Mouse (Mus musculus) forebrain, embryonic 14.5 days (tissue): ENCODE data around the gene Polg. TPM values are rescaled to one million over a fixed set of nuclear protein-coding genes. Genes with fewer than 3 reads are reported as not detected.

Experiments
- ATAC-seq: fragments of 200-750 bp; cut with Nextera tagmentation; 2 replicates; pipeline ENCODE4 v1.8.0; 2017; ENCODE audit warnings: mild to moderate bottlenecking, moderate library complexity
- DNase-seq: peaks from one replicate; pipeline ENCODE4 v3.0.0-alpha.2; 2015; ENCODE audit warnings: low spot score
- H3K27ac ChIP-seq: fragments of 300-500 bp; sonication (generic); 2 replicates; pipeline ENCODE4 v1.5.1; 2014; ENCODE audit warnings: low read depth, mild to moderate bottlenecking, control low read depth, low read length, moderate library complexity
- H3K27me3 ChIP-seq: fragments of 300-500 bp; sonication (generic); replicated peaks from 2 replicates; pipeline ENCODE4 v1.6.1; 2014; ENCODE audit warnings: low read length, control low read depth, mixed read lengths; ENCODE audit not compliant: control insufficient read depth, insufficient read depth
- H3K36me3 ChIP-seq: fragments of 300-500 bp; sonication (generic); 2 replicates; pipeline ENCODE4 v1.6.1; 2014; ENCODE audit warnings: low read length, control low read depth; ENCODE audit not compliant: control insufficient read depth, insufficient read depth
- H3K4me1 ChIP-seq: fragments of 300-500 bp; sonication (generic); 2 replicates; pipeline ENCODE4 v1.6.1; 2014; ENCODE audit warnings: antibody characterized with exemption, low read length, control low read depth; ENCODE audit not compliant: control insufficient read depth, insufficient read depth
- H3K4me2 ChIP-seq: fragments of 300-500 bp; sonication (generic); 2 replicates; pipeline ENCODE4 v1.6.1; 2014; ENCODE audit warnings: mild to moderate bottlenecking, control low read depth, low read length
- H3K4me3 ChIP-seq: fragments of 300-500 bp; sonication (generic); 2 replicates; pipeline ENCODE4 v1.5.1; 2014; ENCODE audit warnings: low read depth, low read length, control low read depth
- H3K9ac ChIP-seq: fragments of 300-500 bp; sonication (generic); 2 replicates; pipeline ENCODE4 v1.6.1; 2014; ENCODE audit warnings: mild to moderate bottlenecking, low read length, control low read depth, moderate library complexity
- H3K9me3 ChIP-seq: fragments of 300-500 bp; sonication (generic); replicated peaks from 2 replicates; pipeline ENCODE4 v1.6.1; 2016; ENCODE audit warnings: low read length, control low read depth, mixed read lengths; ENCODE audit not compliant: control insufficient read depth
- WGBS: fragments of 180-500 bp; shearing (Covaris S2); extraction: QIAGEN DNeasy Blood & Tissue Kit; methylation state at CpG from one replicate; pipeline ENCODE4 v1.1.7; 2014; 5-methylcytosine and 5-hydroxymethylcytosine counted together
- polyA plus RNA-seq: library from polyadenylated mRNA; unstranded; fragments of >200 nt; fragmentation: Nextera tagmentation; extraction: Ambion mirVana; gene quantifications from 2 replicates; pipeline ENCODE4 v1.2.1, GENCODE M21; 2014

Polg gene
- polyA plus RNA-seq, 1 experiment from 2014 or later = 20.2 TPM

- under 1% methylated on average over 22 of the region's 22 CpGs for WGBS
- peak overlapping the region; percentile 100 for H3K27ac ChIP-seq
- H3K9ac ChIP-seq = peak overlapping the region; percentile 100
- H3K27me3 ChIP-seq = no peaks in the 10 kb centered on the region
- H3K9me3 ChIP-seq = no peaks in the 10 kb centered on the region
- peaks cover 7% of the 10 kb centered on the region for H3K4me1 ChIP-seq
- peak overlapping the region; percentile 99 for H3K4me2 ChIP-seq
- H3K4me3 ChIP-seq = peak overlapping the region; percentile 99
- H3K36me3 ChIP-seq = peaks cover 73% of the 10 kb centered on the region
- DNase-seq = peak; percentile 50
- no peak for ATAC-seq
These were observed 39.2 kb upstream of the Polg start for GRCm38 (mm10) chr7:79505376-79505775.

GRCm38 (mm10) chr7:79504723-79505122, 38.6 kb upstream of the Polg start:
- no peaks in the 10 kb centered on the region for H3K27me3 ChIP-seq

GRCm38 (mm10) chr7:79503656-79504250, 37.6 kb upstream of the Polg start:
- no peaks in the 10 kb centered on the region; the same call in 1 of the 2 replicates for H3K4me1 ChIP-seq
- H3K9me3 ChIP-seq = no peaks in the 10 kb centered on the region
- ATAC-seq (no peak), DNase-seq (peak; percentile 53)
- no peaks in the 10 kb centered on the region for H3K27me3 ChIP-seq
- peak overlapping the region; percentile 100 for H3K27ac ChIP-seq
- peak overlapping the region; percentile 99 for H3K4me3 ChIP-seq
- H3K36me3 ChIP-seq = peaks cover 57% of the 10 kb centered on the region
- H3K4me2 ChIP-seq = peak overlapping the region; percentile 99
- 0% methylated on average over 5 of the region's 5 CpGs for WGBS
- peak overlapping the region; percentile 100 for H3K9ac ChIP-seq

More at GRCm38 (mm10) chr7:79504723-79505122, 38.6 kb upstream of the Polg start:
- ATAC-seq (peak; percentile 86), DNase-seq (peak; percentile 98)
- peaks cover under 1% of the 10 kb centered on the region for H3K4me1 ChIP-seq
- H3K36me3 ChIP-seq = peaks cover 67% of the 10 kb centered on the region
- peak overlapping the region; percentile 99 for H3K4me2 ChIP-seq
- H3K4me3 ChIP-seq = peak overlapping the region; percentile 99
- no peaks in the 10 kb centered on the region for H3K9me3 ChIP-seq
- H3K27ac ChIP-seq = peak overlapping the region; percentile 100
- WGBS = under 1% methylated on average over 40 of the region's 42 CpGs
- H3K9ac ChIP-seq = peak overlapping the region; percentile 100

- H3K9ac ChIP-seq = peak overlapping the region; percentile 100
- peak overlapping the region; percentile 100 for H3K27ac ChIP-seq
- peaks cover 4% of the 10 kb centered on the region for H3K4me1 ChIP-seq
- H3K4me3 ChIP-seq = peak overlapping the region; percentile 99
- no peaks in the 10 kb centered on the region for H3K9me3 ChIP-seq
- no peak for ATAC-seq
- peak; percentile 32 for DNase-seq
- H3K4me2 ChIP-seq = peak overlapping the region; percentile 99
- H3K27me3 ChIP-seq = no peaks in the 10 kb centered on the region
- peaks cover 50% of the 10 kb centered on the region for H3K36me3 ChIP-seq
- 5% methylated on average over 6 of the region's 6 CpGs for WGBS
These were observed 36.9 kb upstream of the Polg start for GRCm38 (mm10) chr7:79503103-79503455.

GRCm38 (mm10) chr7:79502152-79503102, 36.3 kb upstream of the Polg start:
- peak overlapping the region; percentile 99 for H3K4me3 ChIP-seq
- H3K27me3 ChIP-seq = no peaks in the 10 kb centered on the region
- no peaks in the 10 kb centered on the region for H3K9me3 ChIP-seq
- H3K4me1 ChIP-seq = peaks cover 9% of the 10 kb centered on the region
- peak overlapping the region; percentile 100 for H3K9ac ChIP-seq
- H3K27ac ChIP-seq = peak overlapping the region; percentile 100
- peak overlapping the region; percentile 99 for H3K4me2 ChIP-seq
- no peak for ATAC-seq
- WGBS = 2% methylated on average over 10 of the region's 10 CpGs
- H3K36me3 ChIP-seq = peaks cover 44% of the 10 kb centered on the region
- peak; percentile 30 for DNase-seq

- H3K9ac ChIP-seq = peak overlapping the region; percentile 100
- peak overlapping the region; percentile 99 for H3K4me2 ChIP-seq
- DNase-seq = peak; percentile 78
- WGBS = 2% methylated on average over 8 of the region's 8 CpGs
- H3K4me1 ChIP-seq = peaks cover 17% of the 10 kb centered on the region
- H3K27ac ChIP-seq = peak overlapping the region; percentile 100
- H3K4me3 ChIP-seq = peak overlapping the region; percentile 99
- ATAC-seq = no peak
- H3K36me3 ChIP-seq = peaks cover 36% of the 10 kb centered on the region
- H3K9me3 ChIP-seq = no peaks in the 10 kb centered on the region
- H3K27me3 ChIP-seq = no peaks in the 10 kb centered on the region
These were observed 35.4 kb upstream of the Polg start for GRCm38 (mm10) chr7:79501581-79502031.

- peak overlapping the region; percentile 100 for H3K9ac ChIP-seq
- H3K4me3 ChIP-seq = peak overlapping the region; percentile 99
- H3K27ac ChIP-seq = peak overlapping the region; percentile 100
- DNase-seq (peak; percentile 60), ATAC-seq (no peak)
- WGBS = 0% methylated on average over 3 of the region's 3 CpGs
- no peaks in the 10 kb centered on the region for H3K27me3 ChIP-seq
- H3K4me2 ChIP-seq = peak overlapping the region; percentile 99
- no peaks in the 10 kb centered on the region for H3K9me3 ChIP-seq
- peaks cover 30% of the 10 kb centered on the region for H3K36me3 ChIP-seq
- peaks cover 19% of the 10 kb centered on the region for H3K4me1 ChIP-seq
These were observed 34.6 kb upstream of the Polg start for GRCm38 (mm10) chr7:79500681-79501306.

GRCm38 (mm10) chr7:79499596-79500570, 33.7 kb upstream of the Polg start:
- H3K9ac ChIP-seq = peak overlapping the region; percentile 100
- H3K9me3 ChIP-seq = no peaks in the 10 kb centered on the region
- no peaks in the 10 kb centered on the region for H3K27me3 ChIP-seq
- peak overlapping the region; percentile 99 for H3K4me2 ChIP-seq
- ATAC-seq (peak; percentile 66), DNase-seq (peak; percentile 88)
- H3K4me1 ChIP-seq = peaks cover 19% of the 10 kb centered on the region
- peaks cover 24% of the 10 kb centered on the region for H3K36me3 ChIP-seq
- H3K4me3 ChIP-seq = peak overlapping the region; percentile 99
- WGBS = under 1% methylated on average over 61 of the region's 72 CpGs
- peak overlapping the region; percentile 100 for H3K27ac ChIP-seq
